ENCODE assay signal across 8 mouse cellular contexts in genomic region chr8:111393391-111394363, GRCm38 (mm10). TPM values are rescaled to one million over a fixed set of nuclear protein-coding genes. Genes with fewer than 3 reads are reported as not detected.
A peak's percentile ranks its signal among the peaks of the same experiment; 100 is the strongest.
DNase-seq lines count a peak whose midpoint lies in the region; ATAC-seq lines count a peak whose summit lies in the region.

Gene Fa2h (minus strand): TSS chr8:111393824.

- peak; percentile 91 for ATAC-seq in hindbrain, embryonic 13.5 days (ENCODE audit: low FRiP score)

- H3K9ac ChIP-seq in hindbrain, embryonic 13.5 days: peak within 1 kb of the TSS; percentile 73

- peak; percentile 1 for DNase-seq in T-cell, adult 2 months (ENCODE audit: low spot score)
- DNase-seq in cerebellum, postnatal 36 days: peak; percentile 79 to 88
- DNase-seq in frontal cortex, postnatal 36 days (ENCODE audit: low spot score in 2 of 2): peak; percentile 52 to 64
- DNase-seq in left cerebral cortex, adult 11 months (ENCODE audit: low spot score): peak; percentile 67
- DNase-seq in lung, postnatal 36 days: peak; percentile 80
- peak; percentile 84 for DNase-seq in right cerebral cortex, adult 18-20 months
- peak; percentile 64 to 82 for DNase-seq in urinary bladder, adult 18-20 months (ENCODE audit: low spot score in 2 of 2)

- no peak within 1 kb of the TSS for H3K27ac ChIP-seq in hindbrain, embryonic 13.5 days

- H3K36me3 ChIP-seq in hindbrain, embryonic 13.5 days: no peaks in the 10 kb centered on the region

- H3K27me3 ChIP-seq in hindbrain, embryonic 13.5 days: peaks cover 64% of the 10 kb centered on the region

- no peaks in the 10 kb centered on the region for H3K9me3 ChIP-seq in hindbrain, embryonic 13.5 days

- 1% methylated on average over 56 of the region's 71 CpGs for WGBS in hindbrain, embryonic 13.5 days

- peak within 1 kb of the TSS; percentile 60 for H3K4me3 ChIP-seq in hindbrain, embryonic 13.5 days

- H3K4me1 ChIP-seq in hindbrain, embryonic 13.5 days (replicated peaks): peaks cover 10% of the 10 kb centered on the region

- peak within 1 kb of the TSS; percentile 81 for H3K4me2 ChIP-seq in hindbrain, embryonic 13.5 days

RNA-seq across cellular contexts. Expression of gene Fa2h, which starts in this region (rescaled TPM):
- polyA plus RNA-seq in hindbrain, embryonic 13.5 days (2015; fragmentation: Nextera tagmentation; extraction: Ambion mirVana): 0.19 and 0.22 TPM in 2 replicates

Comparison
In these comparisons a context has a peak if more than half of its experiments do, and no peak if none do; other contexts are left out.
1. Peak in ATAC-seq, H3K4me3 ChIP-seq, H3K9ac ChIP-seq and H3K4me2 ChIP-seq in hindbrain, embryonic 13.5 days; RNA of the gene not detected or under 1 TPM.
2. DNase-seq: peak in every context shown above with its lines; median percentile 84 in right cerebral cortex, adult 18-20 months; 84 in cerebellum, postnatal 36 days; 80 in lung, postnatal 36 days; 73 in urinary bladder, adult 18-20 months; 67 in left cerebral cortex, adult 11 months; 58 in frontal cortex, postnatal 36 days; 1 in T-cell, adult 2 months.